Mouse (Mus musculus) 416B (cell line): ENCODE results near the gene Arl13b.
A peak's percentile ranks its signal among the peaks of the same experiment; 100 is the strongest.

ENCODE experiments used
- DNase-seq: peaks from one replicate; pipeline ENCODE4 v3.0.0; 2011; ENCODE audit warnings: low read depth

Arl13b gene

DNA sequence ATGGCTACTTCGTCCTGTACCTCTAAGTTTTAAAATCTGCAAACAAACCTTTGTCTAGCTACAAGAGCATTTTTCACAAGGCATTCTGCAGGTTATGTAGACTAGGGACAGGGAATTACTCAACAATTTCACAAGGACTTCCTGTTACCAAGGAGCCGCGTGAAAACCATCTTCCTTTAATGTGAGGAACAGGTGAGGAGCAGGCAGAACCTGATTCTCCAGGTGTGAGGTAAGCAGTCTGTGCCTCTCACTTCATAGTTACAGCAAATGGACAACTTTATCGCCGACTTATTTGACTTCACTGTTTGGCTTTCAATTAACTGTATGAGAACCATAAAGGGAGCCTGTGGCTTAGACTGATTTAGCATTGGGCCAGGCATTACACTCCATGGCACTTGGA is 32.3 kb downstream of the Arl13b start, which contains the start of gene Stx19:
Gene Stx19 (plus strand): TSS at position 186 of the 400 bp plus-strand sequence.
- DNase-seq, result no peak

DNA sequence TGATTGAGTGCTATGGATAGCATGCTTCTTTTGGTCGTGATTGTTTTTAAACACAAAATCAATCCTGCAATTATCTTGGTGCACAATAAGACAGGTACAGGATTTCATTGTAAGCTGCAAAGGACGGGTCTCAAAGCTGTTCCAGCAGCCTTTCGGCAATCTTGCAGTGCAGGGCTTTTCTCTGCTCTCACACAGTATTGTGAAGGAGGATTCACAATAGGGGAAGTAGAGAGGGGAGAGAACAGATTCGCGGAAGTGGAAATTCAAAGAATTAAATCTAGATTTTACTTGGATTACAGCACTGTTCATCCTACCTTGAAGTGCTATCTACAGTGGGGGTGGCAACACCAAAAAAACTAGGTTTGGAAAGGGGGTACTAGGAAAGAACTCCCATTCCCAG is 33.0 kb downstream of the Arl13b start:
- no peak for DNase-seq

DNA sequence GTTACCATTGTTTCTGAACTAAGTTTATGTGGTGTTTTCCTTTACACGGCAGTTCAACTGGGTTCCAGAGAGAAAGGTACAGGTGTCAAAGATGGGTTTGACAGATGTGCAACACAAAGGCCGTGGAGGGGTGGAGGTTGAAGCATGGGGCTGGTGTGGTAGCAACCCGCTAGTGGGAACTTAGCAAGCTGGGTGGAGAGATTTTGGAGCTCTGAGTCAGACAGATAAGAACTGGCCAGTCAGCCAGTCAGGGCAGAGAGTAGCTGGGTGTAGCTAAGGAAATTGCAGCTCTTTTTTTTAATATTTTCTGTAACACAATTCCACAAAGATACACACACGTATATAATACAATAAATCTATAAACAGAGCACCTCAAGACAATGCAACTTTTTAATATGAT is 36.0 kb downstream of the Arl13b start:
- DNase-seq, result no peak

DNA sequence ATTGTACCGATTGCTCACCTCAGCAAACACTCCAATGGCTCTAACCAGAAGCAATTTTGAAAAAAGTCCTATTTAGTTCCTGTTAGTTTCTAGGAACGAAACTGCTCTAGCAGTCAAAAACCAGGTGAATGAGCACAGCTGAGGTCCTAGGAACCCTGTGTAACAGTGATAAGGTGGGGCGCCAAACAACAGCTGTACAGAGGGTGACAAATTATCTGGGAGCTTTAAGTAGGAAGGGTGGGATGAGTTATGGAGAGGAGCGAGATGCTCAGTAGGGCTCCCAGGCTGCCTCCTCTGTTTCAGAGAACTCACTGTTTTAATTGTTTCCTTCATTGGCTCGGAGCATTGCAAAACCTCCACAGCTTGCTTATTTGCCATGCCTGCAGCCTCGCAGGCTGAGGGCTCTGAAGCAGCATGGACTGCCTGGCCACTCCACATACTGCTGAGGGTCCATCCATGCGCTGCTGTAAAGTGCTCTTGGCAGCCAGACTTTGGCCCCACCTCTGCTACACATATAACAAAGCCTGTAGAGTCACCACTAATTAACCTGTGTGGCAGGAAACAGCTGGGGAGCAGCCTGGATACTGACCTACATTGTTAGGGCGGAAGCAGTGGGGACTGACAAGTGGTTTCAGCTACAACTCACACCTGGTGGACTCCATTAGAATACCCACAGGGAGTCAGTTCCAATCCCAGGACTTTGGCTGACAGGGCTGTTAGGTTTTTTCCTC is 39.4 kb downstream of the Arl13b start:
- DNase-seq, result peak; percentile 17

DNA sequence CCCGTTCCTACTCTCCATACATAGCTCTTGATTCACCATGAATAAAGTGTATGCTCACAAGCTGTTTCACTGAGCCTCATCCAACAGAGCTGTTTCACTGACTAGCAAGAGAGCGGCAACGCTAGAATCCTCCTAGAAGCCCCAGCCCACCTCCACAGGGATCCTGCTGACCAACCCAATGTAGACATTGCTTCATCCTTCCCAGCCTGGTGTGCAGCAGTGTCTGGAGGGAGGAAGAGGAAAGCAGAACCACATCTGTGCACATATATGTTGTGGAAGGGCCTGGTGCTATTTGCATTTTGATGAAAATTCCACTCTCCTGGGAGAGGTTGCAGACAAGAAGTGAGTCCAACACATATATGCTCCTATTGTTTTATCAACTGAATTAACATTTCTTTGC is 42.2 kb downstream of the Arl13b start:
- DNase-seq, result no peak

DNA sequence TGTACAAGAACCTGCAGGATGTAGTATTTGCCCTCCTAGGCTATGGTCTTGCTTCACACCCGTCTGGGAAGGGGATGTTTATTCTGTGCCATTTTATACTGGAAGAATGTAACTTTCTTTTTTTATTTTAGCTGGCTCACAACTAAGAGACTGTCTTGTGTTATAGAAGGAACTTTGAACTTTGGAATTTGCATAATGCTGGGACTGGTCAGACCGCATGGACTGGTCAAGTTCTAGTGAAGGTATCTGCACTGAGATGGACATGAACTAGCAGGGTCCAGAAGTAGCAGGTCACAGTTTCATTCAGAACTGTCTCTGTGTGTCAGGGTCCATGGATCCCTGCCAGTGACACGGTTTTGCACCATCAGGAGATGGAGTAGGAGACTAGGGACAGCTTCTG is 47.0 kb downstream of the Arl13b start:
- DNase-seq, result no peak

DNA sequence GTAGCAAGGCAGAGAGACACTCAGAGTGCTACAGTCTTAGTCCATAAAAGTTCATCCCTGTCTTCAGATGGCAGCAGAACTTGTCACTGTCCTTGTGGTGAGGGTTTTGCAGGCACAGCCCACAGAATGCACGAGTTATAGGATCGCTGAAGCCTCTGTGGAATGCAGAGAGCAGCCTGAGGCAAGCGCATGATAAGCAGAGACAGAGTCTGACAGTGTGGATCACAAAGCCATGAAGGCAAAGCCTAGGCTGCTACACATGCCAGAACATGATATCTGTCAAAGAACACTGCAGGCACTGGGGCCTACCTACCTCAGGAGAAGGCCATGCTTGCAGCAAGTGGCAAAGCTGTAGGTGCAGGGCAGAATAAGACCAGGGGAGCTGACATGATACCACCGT is 47.4 kb downstream of the Arl13b start:
- DNase-seq, result no peak

DNA sequence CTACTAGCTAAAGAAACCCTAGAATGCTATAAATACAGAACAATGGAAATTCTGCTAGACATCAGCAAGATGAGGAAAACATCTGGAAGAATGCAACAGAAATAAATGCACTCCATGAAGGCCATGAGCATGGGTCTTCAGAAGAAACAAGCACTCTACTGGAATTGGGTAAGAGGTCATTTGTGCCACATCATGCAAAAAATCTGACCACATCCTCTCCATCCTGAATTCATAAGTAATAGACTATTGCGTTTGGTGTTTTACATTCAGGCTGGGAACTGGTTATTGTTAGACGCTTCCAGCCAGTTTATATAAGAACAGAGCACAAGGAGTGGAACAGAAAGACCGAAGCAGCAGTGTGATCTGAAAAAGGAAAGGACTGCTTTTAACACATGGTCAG is 48.0 kb downstream of the Arl13b start:
- DNase-seq, result peak; percentile 70

DNA sequence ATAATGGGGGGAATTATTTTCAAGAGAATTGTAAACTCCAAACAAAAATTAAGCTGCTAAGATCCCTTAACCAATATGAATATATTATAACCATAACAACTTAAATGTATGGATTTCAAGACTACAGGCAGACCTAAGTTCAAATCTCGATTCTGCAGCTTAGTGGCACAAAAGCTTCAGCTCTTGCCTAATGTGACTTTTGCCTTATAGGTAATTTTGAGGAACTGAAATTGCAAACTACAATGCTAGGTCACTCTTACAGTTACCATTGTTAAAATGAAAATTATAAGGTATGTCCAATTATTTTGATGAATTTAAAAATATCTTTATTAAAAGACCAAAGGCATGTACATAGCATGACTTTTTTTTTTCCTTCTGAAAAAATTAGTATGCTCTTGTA is 50.2 kb downstream of the Arl13b start:
- DNase-seq, result no peak

DNA sequence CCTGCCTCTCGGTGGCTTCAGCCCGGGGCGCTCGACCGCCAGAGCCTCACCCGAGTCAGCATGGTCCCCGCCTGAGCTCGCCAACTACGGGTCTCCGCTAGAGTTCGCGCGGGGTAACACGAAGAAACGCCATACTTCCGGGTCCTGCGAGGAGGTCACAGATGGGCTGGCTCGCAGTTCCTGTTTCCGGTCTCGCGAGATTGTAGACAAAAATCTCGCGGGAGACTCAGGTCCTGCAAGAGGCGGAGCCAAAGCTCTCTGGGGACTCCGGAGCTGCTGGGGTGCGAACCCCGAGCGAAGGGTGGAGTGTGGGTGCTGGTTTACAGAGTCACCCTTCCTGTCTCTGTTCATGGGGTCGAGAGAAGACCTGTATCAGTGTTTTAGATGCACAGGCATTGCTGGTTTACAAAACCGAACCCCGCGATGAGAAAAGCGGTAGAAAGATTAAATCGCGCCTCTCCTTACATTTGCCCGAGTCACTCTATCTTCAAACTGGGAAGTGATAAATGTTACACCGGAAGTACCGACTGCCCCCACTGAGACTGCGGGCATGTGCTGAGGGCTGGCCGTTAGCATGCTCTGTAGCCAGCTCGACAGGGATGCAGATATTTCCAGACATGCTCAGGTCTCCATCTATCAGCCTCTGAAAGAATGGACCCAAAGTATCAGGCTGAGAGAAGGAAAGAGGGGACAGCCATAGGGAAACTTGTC is 60.1 kb downstream of the Arl13b start, which contains the start of gene Nsun3:
Gene Nsun3 (minus strand): TSS at position 198 of the 711 bp plus-strand sequence.
- DNase-seq, result peak; percentile 99

DNA sequence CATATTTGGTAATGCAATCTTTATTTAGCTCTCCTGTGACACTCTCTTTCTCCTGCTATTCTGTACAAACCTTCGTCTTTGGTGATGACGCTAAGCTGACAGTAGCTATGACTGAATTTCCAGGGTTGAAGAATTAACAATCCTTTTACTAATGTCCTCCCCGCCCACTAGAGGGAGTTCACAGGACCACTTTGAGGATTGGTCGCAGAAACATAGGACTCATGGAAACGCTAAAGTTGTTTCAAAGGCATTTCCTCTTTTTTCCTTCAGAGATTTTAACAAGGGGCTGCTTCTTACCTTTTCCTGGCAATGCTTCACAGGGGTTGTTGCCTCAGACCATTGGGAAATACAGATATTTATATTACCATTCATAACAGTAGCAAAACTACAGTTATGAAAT is 64.6 kb downstream of the Arl13b start:
- DNase-seq, result peak; percentile 61

DNA sequence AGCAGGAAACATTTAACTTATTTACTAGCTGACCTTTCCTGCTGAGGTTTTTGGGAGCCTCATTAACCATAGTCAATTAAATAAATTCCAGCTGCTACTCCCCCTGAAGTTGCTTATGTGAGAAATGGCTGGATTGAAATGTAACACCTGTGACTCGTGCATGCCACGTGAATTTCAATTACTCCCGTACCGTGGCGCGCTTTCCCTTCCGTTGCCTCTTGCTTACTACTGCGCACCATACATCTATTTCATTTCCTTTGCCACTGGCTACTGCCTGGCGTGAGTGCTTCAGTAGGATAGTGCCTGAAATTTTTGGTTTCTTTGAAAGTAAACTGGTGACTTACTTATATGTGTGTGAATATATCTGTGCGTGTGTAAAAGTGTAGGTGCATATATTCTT is 68.6 kb downstream of the Arl13b start:
- DNase-seq, result no peak

DNA sequence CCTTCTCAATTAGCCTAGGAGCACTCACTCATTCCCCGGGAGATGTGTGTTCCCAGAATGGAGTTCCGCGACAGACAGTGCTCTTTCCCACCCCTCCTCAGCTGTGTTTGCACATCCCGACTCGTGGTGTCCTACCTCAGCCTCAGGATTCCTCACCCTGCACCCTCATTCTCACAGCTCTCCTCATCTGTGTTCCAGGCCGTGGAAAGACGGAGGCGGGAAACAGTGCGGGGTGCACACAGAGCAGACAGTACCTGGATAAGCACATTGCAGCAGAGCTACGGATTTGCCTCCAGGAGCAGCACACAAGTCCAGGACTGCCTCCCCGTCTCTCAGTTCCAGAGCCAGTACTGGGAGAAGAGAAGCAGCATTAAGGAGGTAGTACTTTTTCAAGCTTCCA is 70.8 kb downstream of the Arl13b start:
- DNase-seq, result no peak

DNA sequence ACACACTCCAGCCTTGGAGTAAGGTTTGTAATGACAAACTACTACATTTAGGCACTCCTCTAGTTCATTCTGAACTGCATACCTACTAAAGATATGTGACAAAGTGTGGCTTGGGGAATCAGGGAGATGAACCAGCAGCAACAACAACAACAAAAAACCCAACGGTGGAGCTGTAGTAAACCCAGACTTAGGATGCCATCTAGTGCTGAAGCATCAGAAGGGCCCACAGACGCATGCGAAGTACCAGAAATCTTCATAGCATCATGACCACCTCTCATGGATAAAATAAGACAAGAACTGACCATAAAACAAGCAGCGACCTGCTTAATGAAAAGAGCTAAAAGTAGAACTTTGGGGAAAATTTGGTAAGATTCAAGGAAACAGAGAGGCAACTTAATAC is 73.4 kb downstream of the Arl13b start:
- DNase-seq, result peak; percentile 13

DNA sequence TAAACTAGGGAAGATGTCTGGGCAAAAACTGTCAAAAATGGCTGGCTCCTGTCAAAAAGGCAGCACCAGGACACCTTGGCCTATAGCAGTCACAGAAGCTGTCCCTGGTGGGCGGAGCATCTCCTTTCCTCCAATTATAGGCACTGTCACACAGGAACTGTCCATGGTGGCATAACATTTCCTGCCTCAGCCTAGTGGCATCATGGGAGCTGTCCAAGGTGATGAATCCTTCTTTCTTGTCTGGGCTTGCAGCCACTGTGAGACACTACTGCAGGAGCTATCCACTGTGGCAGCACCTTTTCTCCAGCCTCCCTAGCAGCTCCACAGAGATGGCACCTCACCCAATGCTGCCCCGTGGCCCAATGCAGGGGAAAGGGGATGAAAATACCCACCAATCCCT is 88.5 kb downstream of the Arl13b start:
- peak; percentile 81 for DNase-seq

DNA sequence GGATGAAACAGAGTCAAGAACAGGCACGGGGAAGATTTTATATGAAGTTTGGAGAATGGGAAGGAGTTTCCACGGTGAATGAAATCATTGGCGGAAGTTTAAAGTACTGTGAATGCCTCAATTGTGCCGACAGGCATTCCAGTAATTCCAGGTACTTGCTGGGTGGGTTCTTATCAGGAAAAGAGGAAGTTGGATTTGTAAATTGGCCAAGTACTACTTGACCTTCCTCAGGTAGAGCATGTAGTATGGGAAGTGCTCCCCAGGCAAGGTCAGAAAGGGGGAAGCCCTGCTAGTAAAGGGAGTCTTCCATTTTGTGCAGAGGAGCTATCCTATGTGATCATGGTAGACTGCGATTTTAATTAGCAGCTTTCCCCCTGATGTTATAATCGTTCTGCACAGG is 91.5 kb downstream of the Arl13b start:
- DNase-seq, result no peak

DNA sequence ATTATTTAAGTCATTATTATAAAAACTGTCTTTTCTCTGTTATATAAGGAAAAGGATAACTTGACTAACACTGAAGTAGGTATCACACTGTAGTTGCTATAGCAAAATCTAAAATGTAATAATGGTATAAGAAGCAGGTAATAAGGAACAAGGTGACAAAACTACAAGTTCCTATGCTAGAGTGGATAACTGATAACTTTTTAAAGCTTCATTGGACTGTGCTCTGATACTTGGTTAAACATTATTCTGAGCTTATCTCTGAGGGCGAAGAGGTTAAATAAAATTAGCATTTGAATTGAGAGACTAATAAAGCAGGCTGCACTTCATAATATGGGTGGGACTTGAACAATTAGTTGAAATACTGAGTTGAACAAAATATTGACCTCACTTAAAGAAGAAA is 93.2 kb downstream of the Arl13b start:
- no peak for DNase-seq

DNA sequence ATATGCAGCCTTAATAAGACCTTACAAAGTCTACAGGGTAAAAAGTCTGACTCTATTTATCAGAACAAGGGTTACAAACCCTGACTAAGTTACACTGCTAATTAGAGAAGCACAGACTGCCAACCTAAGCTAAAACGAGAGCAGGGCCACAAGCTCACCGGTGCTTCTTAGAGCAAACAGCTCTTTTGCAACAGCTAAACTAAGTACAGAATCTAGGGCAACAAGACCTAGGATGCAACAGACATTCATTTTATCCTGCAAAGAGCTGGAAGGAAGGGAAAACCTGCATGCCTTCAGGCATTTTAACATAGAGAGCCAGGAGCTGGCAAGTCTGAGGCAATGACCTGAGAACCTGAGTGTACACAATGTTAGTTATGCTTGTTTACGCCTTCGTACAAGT is 93.8 kb downstream of the Arl13b start:
- no peak for DNase-seq

DNA sequence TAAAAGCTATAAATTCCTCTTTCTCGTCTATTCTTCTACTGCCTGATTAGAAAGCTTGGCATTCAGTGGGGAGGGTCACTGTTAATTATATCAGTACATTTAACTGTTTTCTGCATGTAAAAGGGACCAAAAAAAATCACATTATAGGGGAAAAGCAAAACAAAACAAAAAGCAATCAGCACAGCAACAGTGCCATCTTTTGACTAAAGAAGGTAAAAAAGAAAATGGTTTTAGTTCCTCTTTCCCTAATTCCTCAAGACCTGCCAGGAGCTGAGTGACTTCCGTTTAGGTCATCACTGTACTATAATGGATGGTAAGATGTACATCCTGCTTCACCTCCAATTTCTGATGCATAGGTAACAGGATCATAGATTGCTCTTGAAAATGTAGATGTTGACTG is 101.0 kb downstream of the Arl13b start:
- peak; percentile 40 for DNase-seq
